Mouse (Mus musculus) right cerebral cortex, postnatal 4 days (tissue): ENCODE measurements around the gene Cab39l.

Source experiments
- DNase-seq: peaks from one replicate; pipeline ENCODE4 v3.0.0-alpha.2; 2022

The Cab39l gene

GRCm38 (mm10) chr14:59633988-59634387 is 193.2 kb downstream of the Cab39l start:
- no peak for DNase-seq
